Mouse (Mus musculus): Measurements from ENCODE around the gene Atp8a1. TPM values are rescaled to one million over a fixed set of nuclear protein-coding genes. Genes with fewer than 3 reads are reported as not detected.
A peak's percentile ranks its signal among the peaks of the same experiment; 100 is the strongest.

Atp8a1 gene
- polyA plus RNA-seq, 1 experiment from 2014 or later, result 8.7 TPM

DNA sequence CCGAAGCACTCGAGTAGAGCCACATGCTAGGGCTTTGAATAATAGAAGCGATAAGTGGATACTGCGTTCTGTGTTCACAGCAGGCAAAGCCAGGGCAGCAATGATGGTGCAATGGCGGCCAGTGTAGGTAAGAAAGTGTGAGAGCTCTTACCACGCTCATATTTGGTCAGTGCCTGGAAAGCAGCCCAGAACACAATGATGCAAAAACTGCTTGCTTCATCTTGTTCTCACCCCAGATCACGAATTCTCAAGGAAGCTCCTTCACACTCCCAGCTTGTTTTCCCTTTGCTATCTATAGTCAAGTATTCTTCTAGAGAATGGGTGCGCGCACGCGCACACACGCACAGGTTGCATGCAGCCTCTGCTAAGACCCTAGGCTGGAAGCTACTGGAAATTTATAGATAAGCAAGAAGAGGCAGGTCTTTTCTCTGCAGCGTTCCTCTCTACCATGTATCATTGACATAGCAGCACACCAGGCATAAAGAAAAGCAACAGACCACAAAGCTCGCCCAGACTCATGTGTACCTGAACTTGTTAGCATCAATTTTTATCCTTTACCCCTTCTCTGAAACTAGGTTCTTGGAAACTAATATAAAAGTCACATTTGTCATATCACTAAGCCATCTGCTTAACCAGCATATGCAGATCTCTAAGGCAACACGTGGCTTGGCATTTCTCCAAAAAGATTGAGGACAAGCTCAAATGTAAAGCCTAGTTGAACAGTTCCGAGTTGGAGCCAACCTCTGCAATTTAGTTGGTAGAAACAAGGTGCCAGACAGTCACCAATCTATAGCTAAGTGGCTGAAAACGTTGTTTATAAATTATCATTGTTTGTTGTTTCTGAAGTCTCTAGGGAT, 44.8 kb downstream of the Atp8a1 start:
- Histone ChIP-seq H3K27ac (no peak overlapping the region), H3K4me1 (replicated peaks; ENCODE audit: insufficient read depth, low read length) (no peaks in the 10 kb centered on the region), H3K9ac (ENCODE audit: low read depth, low read length) (no peak overlapping the region), H3K4me2 (ENCODE audit: low read length) (no peak overlapping the region), H3K9me3 (replicated peaks; ENCODE audit: low read length) (no peaks in the 10 kb centered on the region), H3K4me3 (replicated peaks; ENCODE audit: low read depth, low read length) (no peak overlapping the region), H3K27me3 (ENCODE audit: insufficient read depth, low read length) (no peaks in the 10 kb centered on the region), H3K36me3 (ENCODE audit: insufficient read depth, low read length) (no peaks in the 10 kb centered on the region)
- ATAC-seq (replicated peaks; ENCODE audit: low FRiP score, low read depth) (no peak), DNase-seq (ENCODE audit: low spot score) (no peak)
- TF ChIP-seq CTCF (IDR thresholded peaks at IDR 0.05; ENCODE audit: low read depth), result no peak
- 83% methylated on average over 17 of the region's 17 CpGs for WGBS

DNA sequence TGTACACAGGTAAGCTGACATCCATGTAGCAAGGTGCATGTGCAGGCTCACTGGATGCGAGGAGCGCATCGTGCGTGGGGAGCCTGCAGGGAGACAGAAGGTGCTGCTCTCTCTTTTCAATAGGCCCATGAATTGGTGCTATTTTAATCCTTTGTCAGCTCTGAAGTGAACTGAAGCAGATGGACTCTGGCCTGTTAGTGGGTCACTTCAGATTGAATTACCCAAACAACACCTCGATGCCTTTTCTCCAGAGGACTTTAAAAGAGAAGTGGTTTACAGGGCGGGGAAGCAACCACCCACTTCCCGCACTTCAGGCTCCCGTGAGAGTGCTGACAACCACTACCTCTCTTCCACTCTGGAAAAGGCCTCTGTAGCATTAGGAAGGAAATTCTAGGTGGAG, 46.4 kb downstream of the Atp8a1 start:
- 58% methylated on average over 8 of the region's 8 CpGs for WGBS
- H3K4me1 ChIP-seq (replicated peaks; ENCODE audit: insufficient read depth, low read length), result no peaks in the 10 kb centered on the region
- DNase-seq (ENCODE audit: low spot score), result no peak

DNA sequence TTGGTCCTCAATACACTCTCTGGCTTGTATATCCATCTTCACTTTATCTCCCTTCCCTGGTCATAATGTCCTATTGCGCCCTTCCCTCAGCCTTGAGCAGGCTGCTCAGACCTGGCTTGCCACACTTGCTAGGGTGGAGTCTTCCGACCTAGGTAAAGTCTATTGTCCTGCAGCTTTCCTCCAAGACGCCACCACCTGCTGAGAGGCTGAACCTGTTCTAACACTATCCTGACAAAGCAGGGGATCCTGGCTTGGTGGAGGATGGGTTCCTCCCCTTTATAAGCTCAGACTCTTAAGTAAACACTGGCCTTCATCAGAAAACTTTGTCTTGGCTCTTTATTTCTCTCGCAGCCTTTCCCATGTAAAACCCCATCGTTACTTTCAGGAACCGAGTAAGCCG, 47.4 kb downstream of the Atp8a1 start:
- H3K27me3 ChIP-seq (ENCODE audit: insufficient read depth, low read length), result no peaks in the 10 kb centered on the region
- no peaks in the 10 kb centered on the region for H3K9me3 ChIP-seq (replicated peaks; ENCODE audit: low read length)
- DNase-seq (ENCODE audit: low spot score), result no peak
- TF ChIP-seq CTCF (IDR thresholded peaks at IDR 0.05; ENCODE audit: low read depth), result no peak
- H3K27ac ChIP-seq, result no peak overlapping the region
- H3K4me3 ChIP-seq (replicated peaks; ENCODE audit: low read depth, low read length), result no peak overlapping the region
- no peaks in the 10 kb centered on the region for H3K36me3 ChIP-seq (ENCODE audit: insufficient read depth, low read length)
- H3K9ac ChIP-seq (ENCODE audit: low read depth, low read length), result no peak overlapping the region
- no peaks in the 10 kb centered on the region for H3K4me1 ChIP-seq (replicated peaks; ENCODE audit: insufficient read depth, low read length)
- ATAC-seq (replicated peaks; ENCODE audit: low FRiP score, low read depth), result no peak
- WGBS, result 85% methylated on average over 7 of the region's 7 CpGs
- H3K4me2 ChIP-seq (ENCODE audit: low read length), result no peak overlapping the region

More for the DNA sequence above, 46.4 kb downstream of the Atp8a1 start:
- H3K4me3 ChIP-seq (replicated peaks; ENCODE audit: low read depth, low read length), result no peak overlapping the region
- H3K9me3 ChIP-seq (replicated peaks; ENCODE audit: low read length), result no peaks in the 10 kb centered on the region
- H3K9ac ChIP-seq (ENCODE audit: low read depth, low read length), result no peak overlapping the region
- ATAC-seq (replicated peaks; ENCODE audit: low FRiP score, low read depth), result no peak
- H3K27me3 ChIP-seq (ENCODE audit: insufficient read depth, low read length), result no peaks in the 10 kb centered on the region
- no peak overlapping the region for H3K27ac ChIP-seq
- TF ChIP-seq CTCF (IDR thresholded peaks at IDR 0.05; ENCODE audit: low read depth), result no peak
- no peaks in the 10 kb centered on the region for H3K36me3 ChIP-seq (ENCODE audit: insufficient read depth, low read length)
- no peak overlapping the region for H3K4me2 ChIP-seq (ENCODE audit: low read length)

DNA sequence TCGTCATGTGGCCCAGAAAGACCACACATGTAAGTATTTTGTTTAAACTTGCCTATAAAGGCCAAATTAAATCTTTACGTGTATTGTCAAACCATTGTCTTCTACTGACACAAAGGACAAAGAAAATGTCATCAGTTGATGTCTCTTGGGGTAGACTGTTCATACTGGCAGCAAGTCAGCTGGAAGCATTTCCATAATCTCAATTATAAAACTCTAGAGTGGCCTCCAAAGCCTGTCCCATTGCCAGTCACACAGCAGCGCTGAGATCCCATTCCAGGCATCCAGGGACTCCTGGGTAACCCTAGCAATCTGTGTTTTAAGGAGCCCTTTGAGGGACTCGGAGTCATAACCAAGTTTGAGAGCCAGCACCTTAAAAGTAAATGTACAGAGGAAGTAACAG, 48.9 kb downstream of the Atp8a1 start:
- ATAC-seq (replicated peaks; ENCODE audit: low FRiP score, low read depth) (no peak), DNase-seq (ENCODE audit: low spot score) (no peak)

DNA sequence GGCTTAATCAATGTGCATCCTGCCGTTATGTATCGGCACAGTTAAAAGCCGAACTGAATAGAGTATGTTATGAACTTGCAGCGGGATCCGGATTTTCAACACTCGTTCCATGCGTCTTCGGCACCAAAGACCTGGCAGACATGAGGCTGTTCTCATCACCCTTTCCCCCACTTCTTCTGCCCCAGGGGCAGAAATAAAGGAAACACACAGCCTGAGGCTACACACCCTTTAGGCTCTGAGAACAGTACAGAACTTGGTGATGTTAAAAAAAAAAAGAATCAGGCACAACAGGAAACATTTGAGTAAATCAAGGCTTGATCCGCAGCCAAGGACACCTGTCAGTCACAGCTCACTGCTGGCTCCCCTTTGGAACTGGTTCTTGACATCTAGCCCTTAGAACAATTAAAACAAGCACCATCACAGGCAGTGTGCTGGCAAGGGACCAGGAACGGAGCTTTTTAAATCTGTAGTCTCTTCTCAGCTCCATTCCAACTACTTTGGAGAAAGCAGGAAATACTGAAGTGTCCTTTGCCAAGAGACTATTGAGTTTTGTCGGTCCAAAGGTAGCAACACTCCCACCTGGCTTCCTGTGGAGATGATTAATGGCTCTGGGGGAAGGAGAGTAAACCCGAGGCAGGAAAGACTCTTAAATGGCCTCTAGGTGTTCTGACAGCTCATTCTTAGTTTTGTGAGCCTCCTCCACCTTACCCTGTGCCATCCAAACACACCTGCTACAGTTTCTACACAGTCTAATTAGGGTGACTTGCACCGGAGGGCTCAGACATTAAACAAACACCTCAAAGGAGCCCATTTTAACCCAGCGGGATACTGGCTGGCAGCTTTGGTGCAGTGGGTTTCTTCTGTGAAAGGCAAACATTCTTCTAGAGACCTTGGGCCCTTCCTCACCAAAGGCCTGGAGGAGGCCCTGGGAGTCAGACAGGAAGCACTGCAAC, 50.0 kb downstream of the Atp8a1 start:
- 0 out of 2 replicates have a peak, but pooled peaks have one; percentile 25 for ATAC-seq (replicated peaks; ENCODE audit: low FRiP score, low read depth)
- H3K9ac ChIP-seq (ENCODE audit: low read depth, low read length), result no peak overlapping the region
- no peak overlapping the region for H3K27ac ChIP-seq
- TF ChIP-seq CTCF (IDR thresholded peaks at IDR 0.05; ENCODE audit: low read depth), result 0 out of 2 replicates have a peak, but pooled peaks have one; percentile 13
- no peak overlapping the region for H3K4me2 ChIP-seq (ENCODE audit: low read length)
- H3K9me3 ChIP-seq (replicated peaks; ENCODE audit: low read length), result no peaks in the 10 kb centered on the region
- peak; percentile 34 for DNase-seq (ENCODE audit: low spot score)
- H3K27me3 ChIP-seq (ENCODE audit: insufficient read depth, low read length), result no peaks in the 10 kb centered on the region
- 55% methylated on average over 14 of the region's 14 CpGs for WGBS
- no peaks in the 10 kb centered on the region for H3K4me1 ChIP-seq (replicated peaks; ENCODE audit: insufficient read depth, low read length)
- H3K4me3 ChIP-seq (replicated peaks; ENCODE audit: low read depth, low read length), result no peak overlapping the region
- no peaks in the 10 kb centered on the region for H3K36me3 ChIP-seq (ENCODE audit: insufficient read depth, low read length)

More for the DNA sequence above, 48.9 kb downstream of the Atp8a1 start:
- TF ChIP-seq CTCF (IDR thresholded peaks at IDR 0.05; ENCODE audit: low read depth), result no peak
- no peaks in the 10 kb centered on the region for H3K4me1 ChIP-seq (replicated peaks; ENCODE audit: insufficient read depth, low read length)
- no peaks in the 10 kb centered on the region for H3K36me3 ChIP-seq (ENCODE audit: insufficient read depth, low read length)
- H3K27ac ChIP-seq, result no peak overlapping the region
- H3K9ac ChIP-seq (ENCODE audit: low read depth, low read length), result no peak overlapping the region
- WGBS, result 89% methylated on average over 4 of the region's 4 CpGs
- H3K27me3 ChIP-seq (ENCODE audit: insufficient read depth, low read length), result no peaks in the 10 kb centered on the region
- no peak overlapping the region for H3K4me2 ChIP-seq (ENCODE audit: low read length)
- no peaks in the 10 kb centered on the region for H3K9me3 ChIP-seq (replicated peaks; ENCODE audit: low read length)
- no peak overlapping the region for H3K4me3 ChIP-seq (replicated peaks; ENCODE audit: low read depth, low read length)

DNA sequence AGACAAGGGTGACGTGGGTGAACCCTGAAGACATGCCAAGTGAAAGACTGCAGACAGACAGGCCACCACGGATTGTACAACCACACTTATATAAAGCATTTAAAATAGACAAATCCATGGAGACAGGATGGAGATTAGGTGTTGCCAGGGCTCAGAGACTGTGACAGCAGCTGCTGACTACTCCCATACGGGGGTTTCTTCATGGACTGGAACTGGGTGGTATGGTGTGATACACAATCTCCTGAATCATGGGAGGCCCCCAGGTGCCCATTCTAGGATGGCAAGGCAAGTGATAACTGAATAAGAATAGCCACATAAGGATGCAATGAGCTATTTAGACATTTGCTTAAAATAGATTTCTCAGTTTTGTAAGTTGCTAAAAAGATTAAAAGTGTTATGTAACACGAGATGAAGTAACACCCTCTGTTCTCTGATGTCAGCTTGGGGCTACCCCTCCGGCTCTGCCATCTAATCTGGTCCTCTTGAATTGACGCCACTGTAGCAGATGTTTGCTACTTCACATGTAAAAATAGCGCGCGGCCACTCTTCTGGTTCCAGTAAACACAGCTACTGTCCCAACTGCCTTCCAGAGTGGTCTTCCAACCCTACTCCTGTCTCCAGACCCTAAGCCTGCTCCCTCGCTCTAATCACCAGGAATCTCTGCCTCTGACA, 53.0 kb downstream of the Atp8a1 start:
- WGBS, result 79% methylated on average over 10 of the region's 10 CpGs
- H3K4me2 ChIP-seq (ENCODE audit: low read length), result no peak overlapping the region
- no peak overlapping the region for H3K27ac ChIP-seq
- no peaks in the 10 kb centered on the region for H3K9me3 ChIP-seq (replicated peaks; ENCODE audit: low read length)
- no peak for TF ChIP-seq CTCF (IDR thresholded peaks at IDR 0.05; ENCODE audit: low read depth)
- ATAC-seq (replicated peaks; ENCODE audit: low FRiP score, low read depth), result no peak
- DNase-seq (ENCODE audit: low spot score), result no peak
- H3K4me3 ChIP-seq (replicated peaks; ENCODE audit: low read depth, low read length), result no peak overlapping the region
- H3K36me3 ChIP-seq (ENCODE audit: insufficient read depth, low read length), result no peaks in the 10 kb centered on the region
- no peaks in the 10 kb centered on the region for H3K27me3 ChIP-seq (ENCODE audit: insufficient read depth, low read length)
- no peaks in the 10 kb centered on the region for H3K4me1 ChIP-seq (replicated peaks; ENCODE audit: insufficient read depth, low read length)
- no peak overlapping the region for H3K9ac ChIP-seq (ENCODE audit: low read depth, low read length)
